Mouse (Mus musculus) spleen, postnatal 36 days (tissue): ENCODE results near the gene Gm19684.
"Not testable (repeated sequence)": the region's sequence is repeated elsewhere in the genome, so short reads cannot be mapped to it uniquely, and the experiment has no call there.

Experiments
- DNase-seq, 2 experiments: peaks; one replicate each; pipeline ENCODE4 v3.0.0; 2022; ENCODE audit warnings: low spot score in 2 of 2, mixed read lengths in 1 of 2

Gene Gm19684

DNA sequence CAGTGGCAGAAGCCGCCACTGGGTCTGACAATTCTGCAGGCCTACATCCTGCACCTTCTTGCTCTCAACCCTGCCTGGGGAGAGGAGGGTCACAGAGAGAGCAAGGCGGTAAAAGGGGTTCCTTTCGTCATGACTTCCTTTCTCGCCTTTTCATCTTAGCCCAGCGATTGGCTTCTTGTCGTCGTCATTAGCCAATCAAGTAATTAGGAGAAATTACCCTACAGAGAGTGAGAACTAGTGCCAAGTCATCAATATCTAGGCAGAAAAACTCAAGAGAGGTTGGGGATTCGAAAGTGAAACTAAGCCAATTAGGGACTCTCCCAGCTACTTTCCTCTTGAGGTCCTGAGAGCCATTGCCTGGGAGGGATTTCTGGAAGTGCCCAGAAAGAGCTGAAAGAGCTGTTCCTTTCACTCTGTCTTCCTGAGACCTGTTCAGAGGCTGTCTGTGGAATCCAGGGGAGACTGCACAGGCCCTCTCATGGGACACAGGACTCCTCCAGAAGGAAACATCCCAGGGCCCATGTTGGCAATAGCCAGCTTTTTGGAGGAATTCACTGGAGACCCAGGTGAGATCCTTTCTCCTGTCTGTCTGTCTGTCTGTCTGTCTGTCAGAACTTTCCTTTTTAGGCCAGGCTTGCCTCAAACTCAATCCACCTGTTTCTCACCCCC is at the start of gene Gm19684:
TSS of gene Gm19684 (plus strand) at position 327 of the 669 bp plus-strand sequence.
- peak; percentile 88 to 92 for DNase-seq

GRCm38 (mm10) chr17:36081901-36082300 is 39.6 kb upstream of the Gm19684 start:
- not testable (repeated sequence) for DNase-seq

- DNase-seq, result not testable (repeated sequence)
Observed at GRCm38 (mm10) chr17:36082519-36083232, 38.8 kb upstream of the Gm19684 start.

DNA sequence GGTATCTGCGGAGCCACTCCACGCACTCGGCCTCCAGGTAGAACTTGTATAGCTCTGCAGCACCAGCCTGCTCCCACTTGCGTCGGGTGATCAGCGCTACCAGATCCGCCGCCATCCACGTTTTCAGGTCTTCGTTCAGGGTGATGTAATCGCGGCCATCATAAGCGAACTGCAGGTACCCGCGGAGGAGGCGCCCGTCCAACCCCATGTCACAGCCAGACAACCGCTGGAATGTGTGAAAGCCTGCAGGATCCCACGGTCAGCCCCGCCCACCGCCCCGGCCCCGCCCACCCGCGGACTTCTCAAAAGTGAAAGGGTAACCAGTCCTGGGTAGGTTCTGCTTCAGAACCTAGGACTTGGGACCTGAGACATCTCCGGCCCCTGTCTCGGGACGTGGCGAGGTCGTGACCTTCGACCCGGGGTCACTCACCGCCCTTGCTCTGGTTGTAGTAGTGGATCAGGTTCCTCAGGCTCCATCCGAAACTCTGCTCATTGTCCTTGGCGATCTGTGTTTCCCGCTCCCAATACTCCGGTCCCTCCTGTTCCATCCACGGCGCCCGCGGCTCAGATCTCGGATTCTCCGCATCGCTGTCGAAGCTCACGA is 38.1 kb upstream of the Gm19684 start:
- no peak for DNase-seq

DNA sequence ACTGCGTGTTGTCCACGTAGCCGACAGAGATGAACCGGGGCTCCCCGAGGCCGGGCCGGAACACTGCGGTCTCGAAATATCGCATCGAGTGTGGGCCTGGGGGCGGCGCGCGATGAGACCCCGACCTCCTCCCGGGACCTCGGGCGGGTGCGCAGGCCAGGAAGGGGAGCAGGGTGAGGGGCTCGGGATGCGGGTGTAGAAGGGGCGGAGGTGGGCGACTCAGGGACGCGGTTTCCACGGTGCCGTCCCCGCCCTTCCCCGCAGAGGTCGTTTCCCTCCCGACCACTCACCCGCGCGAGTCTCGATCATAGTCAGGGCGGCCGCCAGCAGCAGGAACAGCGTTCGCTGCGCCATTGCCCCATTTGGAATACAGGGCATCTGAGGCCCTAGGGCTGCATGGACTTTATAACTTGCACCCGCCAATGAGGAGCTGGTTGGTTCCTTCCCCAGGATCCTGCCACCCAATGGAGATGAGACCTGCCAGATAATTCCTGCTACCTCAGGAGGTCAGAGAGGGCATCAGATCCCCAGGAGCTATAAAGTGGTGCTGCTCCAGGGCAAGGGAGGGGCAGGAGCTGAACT is 37.5 kb upstream of the Gm19684 start:
- DNase-seq, result no peak

DNA sequence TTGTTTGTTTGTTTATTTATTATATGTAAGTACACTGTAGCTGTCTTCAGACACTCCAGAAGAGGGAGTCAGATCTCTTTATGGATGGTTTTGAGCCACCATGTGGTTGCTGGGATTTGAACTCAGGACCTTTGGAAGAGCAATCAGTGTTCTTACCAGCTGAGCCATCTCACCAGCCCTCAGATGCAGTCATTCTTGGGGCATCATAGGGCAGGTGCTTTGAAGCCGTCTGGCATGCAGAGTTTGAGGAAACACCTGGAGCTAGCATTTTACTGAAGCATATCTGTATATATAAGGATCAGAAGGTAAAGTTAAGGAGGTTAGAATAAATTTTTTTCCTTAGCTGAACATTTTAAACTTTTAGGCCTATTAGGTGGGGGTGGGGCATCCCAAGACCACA is 35.5 kb upstream of the Gm19684 start:
- not testable (repeated sequence) for DNase-seq

DNA sequence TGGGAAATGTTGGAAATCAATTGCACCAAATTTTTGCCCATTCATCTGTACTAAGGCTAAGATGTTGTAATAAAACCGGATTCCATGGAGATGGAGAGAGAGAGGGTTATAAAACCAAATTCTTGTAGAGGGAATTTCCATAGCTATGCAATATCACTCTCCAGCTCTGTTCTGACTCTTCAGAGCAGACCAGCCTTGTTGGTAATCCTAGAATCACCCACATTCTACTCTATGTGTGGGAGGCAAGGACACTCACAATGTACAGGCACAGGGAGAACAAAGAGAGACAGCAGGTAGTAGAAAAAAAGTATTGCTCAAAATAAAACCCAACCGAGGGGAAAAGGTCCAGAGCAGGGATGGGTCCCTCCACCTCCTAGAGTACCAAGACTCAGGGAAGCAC is 29.5 kb upstream of the Gm19684 start:
- DNase-seq, result not testable (repeated sequence)

GRCm38 (mm10) chr17:36092520-36092919 is 29.0 kb upstream of the Gm19684 start:
- DNase-seq, result not testable (repeated sequence)

GRCm38 (mm10) chr17:36093936-36094335 is 27.5 kb upstream of the Gm19684 start:
- no peak for DNase-seq

GRCm38 (mm10) chr17:36099603-36100002 is 21.9 kb upstream of the Gm19684 start:
- DNase-seq, result not testable (repeated sequence)

GRCm38 (mm10) chr17:36102091-36102490 is 19.4 kb upstream of the Gm19684 start:
- not testable (repeated sequence) for DNase-seq

- DNase-seq, result not testable (repeated sequence)
Observed at GRCm38 (mm10) chr17:36110129-36110528, 11.3 kb upstream of the Gm19684 start.

DNA sequence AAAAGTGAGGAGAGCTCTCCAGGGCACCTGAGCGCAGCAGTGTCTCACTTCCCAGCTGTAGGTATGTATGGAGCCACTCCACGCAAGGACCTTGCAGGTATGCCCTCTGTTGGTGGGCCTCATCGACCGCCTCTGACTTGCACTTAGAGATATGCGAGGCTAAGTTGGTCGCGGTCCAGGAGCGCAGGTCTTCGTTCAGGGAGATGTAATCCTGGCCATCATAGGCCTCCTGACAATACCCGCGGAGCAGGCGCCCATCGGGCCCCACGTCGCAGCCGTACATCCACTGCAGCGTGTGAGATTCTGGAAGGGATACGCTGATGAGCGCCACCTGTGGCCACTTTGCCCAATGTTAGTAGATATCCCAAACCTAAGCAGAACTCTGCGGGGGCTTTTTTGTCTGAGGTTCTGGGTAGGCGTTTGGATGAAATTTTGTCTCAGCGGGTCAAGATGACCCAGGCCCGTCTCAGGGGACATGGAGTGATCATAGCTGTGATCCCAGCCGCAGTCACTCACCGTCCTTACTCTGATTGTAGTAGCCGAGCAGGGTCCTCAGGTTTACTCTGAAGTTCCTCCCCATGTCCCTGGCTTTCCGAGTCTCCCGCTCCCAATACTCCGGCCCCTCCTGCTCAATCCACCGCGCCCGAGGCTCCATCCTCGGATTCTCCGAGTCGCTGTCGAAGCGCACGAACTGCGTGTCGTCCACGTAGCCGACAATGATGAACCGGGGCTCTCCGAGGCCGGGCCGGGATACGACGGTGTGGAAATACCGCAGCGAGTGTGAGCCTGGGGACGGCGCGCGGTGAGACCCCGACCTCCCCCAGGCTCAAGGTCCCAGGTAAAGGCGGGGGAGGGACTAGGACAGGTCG is 10.6 kb upstream of the Gm19684 start:
- peak in 1 of 2 experiments; percentile 22 for DNase-seq

DNA sequence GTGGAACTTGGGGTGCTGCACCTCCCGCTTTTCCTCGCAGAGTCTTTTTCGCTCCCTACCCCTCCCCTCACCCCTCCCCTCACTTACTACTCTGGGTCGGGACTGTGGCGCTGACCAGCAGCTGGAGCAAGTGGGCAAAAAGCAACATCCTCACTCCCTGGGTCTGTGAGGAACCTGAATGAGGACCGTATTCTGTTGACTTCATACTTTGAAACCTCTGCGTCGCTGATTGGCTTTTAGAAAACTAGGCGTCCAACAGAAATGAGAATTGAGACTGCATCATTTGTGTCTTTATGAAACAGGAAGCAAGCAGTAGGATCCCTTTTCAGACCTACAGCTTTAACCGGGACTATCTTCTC is 10.0 kb upstream of the Gm19684 start:
- peak; percentile 73 to 79 for DNase-seq

- DNase-seq, result peak in 1 of 2 experiments; percentile 32
Observed at GRCm38 (mm10) chr17:36113979-36114593, 7.4 kb upstream of the Gm19684 start.

DNA sequence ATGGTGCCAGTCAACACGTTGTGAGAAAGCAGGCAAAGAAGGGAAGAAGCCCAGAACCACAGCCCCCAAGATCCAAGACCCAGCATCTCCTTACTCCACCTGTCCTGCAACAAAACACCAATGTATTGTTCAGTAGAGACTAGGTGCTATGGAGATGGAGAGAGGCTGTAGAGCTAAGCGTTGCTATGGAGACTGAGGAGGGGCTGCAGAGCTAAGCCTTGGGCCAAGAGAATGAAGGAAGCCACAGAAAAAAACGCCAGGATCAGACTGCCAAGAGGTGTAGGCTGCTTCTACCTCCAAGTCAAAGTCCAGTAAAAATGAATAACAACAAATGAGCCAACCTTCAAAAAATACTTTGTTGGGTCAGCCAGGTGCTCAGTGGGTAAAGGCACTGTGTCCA is 4.9 kb upstream of the Gm19684 start:
- not testable (repeated sequence) for DNase-seq

DNA sequence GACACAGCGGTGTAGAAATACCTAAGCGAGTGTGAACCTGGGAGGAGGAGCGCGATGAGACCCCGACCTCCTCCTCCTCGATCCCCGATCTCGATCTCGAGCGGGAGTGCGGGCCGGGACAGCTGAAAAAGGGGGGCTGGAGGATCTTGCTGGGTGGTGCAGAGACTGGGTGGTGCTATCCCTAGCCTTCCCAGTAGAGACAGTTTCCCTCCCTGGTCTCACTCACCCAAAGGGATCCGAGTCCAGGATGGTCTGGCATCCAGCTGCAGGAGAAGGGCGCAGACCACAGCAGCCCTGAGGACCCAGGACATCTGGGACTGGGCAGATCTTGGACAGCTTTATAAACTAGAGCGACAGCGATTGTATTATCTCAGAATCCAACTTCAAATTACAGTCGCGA is 639 bp upstream of the Gm19684 start:
- not testable (repeated sequence) for DNase-seq

GRCm38 (mm10) chr17:36124111-36124510 is 2.6 kb downstream of the Gm19684 start:
- DNase-seq, result not testable (repeated sequence)

- not testable (repeated sequence) for DNase-seq
Observed at GRCm38 (mm10) chr17:36128525-36128924, 7.0 kb downstream of the Gm19684 start.

DNA sequence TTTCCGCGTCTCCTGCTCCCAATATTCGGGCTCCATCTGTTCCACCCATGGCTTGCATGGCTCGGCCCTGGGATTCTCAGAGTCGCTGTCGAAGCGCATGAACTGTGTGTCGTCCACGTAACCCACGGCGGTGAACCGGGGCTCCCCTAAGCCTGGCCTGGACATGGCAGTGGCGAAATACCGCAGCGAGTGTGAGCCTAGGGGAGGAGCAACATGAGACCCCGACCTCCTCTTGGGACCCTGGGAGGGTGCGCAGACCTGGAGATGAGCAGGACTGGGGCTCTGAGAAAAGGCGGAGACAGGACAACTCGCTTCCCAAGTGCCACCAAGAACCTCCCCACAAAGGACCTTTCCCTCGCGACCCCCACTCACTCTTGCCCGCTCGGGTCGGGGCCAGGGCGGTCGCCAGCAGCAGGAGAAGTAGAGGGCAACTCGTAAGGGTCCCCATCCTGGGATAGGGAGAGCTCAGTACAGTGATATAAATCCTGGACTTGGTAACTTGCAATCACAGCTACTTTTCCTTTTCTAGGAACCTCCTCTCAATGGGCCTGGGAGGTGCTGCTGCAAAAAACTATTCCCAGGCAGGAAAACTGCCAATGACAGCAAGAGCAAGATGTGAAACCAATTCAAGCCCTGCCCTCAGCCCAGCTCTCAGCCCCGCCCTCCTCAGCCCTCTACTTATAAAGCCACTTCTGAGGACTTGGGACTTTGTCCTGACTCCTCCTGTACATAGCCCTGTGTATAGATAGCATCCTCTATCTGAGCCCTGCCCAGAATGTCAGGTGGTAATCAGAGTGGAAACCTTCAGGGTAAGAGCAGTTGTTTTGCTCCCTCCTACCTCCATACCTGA is 7.7 kb downstream of the Gm19684 start, which contains the start of gene Gm7030:
TSS of gene Gm7030 (minus strand) at position 458 of the 850 bp plus-strand sequence.
- not testable (repeated sequence) for DNase-seq
